Mouse (Mus musculus): ENCODE measurements around the gene Arpp21. TPM values are rescaled to one million over a fixed set of nuclear protein-coding genes. Genes with fewer than 3 reads are reported as not detected.

Gene Arpp21
- polyA plus RNA-seq, 1 experiment: 5.9 TPM

DNA sequence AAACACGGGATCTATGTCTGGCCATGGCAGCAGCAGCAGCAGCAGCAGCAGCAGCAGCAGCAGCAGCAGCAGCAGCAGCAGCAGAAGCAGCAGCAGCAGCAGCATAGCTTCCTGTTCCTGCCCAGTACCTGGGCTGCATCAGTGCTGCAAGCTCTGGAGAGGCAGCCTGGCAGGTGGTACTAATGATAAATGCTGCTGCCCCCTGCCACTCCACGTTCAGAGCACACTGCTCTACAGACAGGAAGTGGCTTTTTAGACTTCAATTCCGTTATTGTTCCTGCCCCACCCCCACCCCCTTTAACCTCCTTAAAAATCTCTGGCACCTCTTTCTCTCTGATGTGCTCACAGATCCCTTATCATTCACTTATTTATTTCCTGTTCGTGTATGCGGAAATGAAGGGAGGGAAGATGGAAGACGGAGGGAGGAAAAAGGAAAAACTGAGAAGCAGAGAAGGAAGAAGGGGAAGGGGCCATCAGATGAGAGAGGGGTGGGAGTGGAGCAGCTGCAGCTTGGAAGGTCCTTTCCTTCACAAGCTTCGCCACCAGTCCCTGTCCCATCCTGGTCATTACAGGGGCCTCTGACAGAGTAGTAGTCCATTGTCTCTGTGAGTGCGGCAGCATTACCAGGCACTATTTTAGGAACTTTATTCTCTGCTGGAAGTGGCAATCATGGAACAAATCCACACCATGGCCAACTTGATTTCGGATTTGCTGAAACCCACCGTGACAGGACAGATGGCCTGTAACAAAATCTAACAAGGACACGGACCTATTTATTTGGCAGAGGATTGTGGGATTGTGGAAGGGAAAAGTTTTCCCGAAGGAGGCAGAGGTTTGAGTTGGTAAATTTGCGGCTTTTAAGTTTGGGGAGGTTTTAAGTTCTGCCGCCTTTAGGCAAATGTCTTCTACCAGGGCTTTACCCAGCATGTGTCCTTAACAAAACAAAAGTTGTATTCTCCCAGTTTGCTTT is 49.1 kb downstream of the Arpp21 start:
- WGBS: 31% methylated on average over 14 of the region's 14 CpGs
- TF ChIP-seq POLR2A (IDR thresholded peaks at IDR 0.05; ENCODE audit: borderline replicate concordance, control insufficient read depth, low read depth, low read length) (no peak), CTCF (IDR thresholded peaks at IDR 0.05; ENCODE audit: control insufficient read depth, insufficient read depth, low read length) (no peak)
- Histone ChIP-seq H3K4me1 (ENCODE audit: control insufficient read depth, insufficient read depth, low read length) (peaks cover 2% of the 10 kb centered on the region; the same call in 1 of the 2 replicates), H3K27ac (ENCODE audit: control insufficient read depth, insufficient read depth, low read depth, low read length, poor library complexity) (no peak overlapping the region), H3K4me3 (replicated peaks; ENCODE audit: control insufficient read depth, low read depth, low read length) (no peak overlapping the region)

DNA sequence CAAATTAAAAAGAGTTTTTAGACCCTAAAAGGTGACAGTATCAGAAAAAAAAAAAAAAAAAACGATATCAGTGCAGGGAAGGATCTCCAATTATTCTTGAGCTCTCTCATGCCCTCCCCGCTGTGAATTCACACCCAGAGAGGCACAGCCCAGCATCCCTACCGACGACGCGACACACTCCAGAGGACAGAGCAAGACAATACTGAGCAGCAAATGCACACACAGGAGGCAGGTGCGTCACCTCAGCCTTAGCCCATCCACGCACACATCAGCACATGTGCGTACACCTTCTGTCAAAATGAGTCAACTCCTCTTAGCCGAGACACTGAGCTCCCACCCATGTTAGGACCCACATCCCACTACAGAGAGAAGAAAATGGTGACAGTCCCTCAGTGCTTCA is 50.0 kb downstream of the Arpp21 start:
- Histone ChIP-seq H3K27ac (ENCODE audit: control insufficient read depth, insufficient read depth, low read depth, low read length, poor library complexity) (no peak overlapping the region), H3K4me1 (ENCODE audit: control insufficient read depth, insufficient read depth, low read length) (peaks cover 2% of the 10 kb centered on the region; the same call in 1 of the 2 replicates), H3K4me3 (replicated peaks; ENCODE audit: control insufficient read depth, low read depth, low read length) (no peak overlapping the region)
- WGBS: 67% methylated on average over 10 of the region's 10 CpGs
- TF ChIP-seq POLR2A (IDR thresholded peaks at IDR 0.05; ENCODE audit: borderline replicate concordance, control insufficient read depth, low read depth, low read length) (no peak), CTCF (IDR thresholded peaks at IDR 0.05; ENCODE audit: control insufficient read depth, insufficient read depth, low read length) (no peak)

GRCm38 (mm10) chr9:112182738-112183137 is 53.0 kb downstream of the Arpp21 start:
- Histone ChIP-seq H3K4me1 (ENCODE audit: control insufficient read depth, insufficient read depth, low read length) (peaks cover 2% of the 10 kb centered on the region; the same call in 1 of the 2 replicates), H3K27ac (ENCODE audit: control insufficient read depth, insufficient read depth, low read depth, low read length, poor library complexity) (no peak overlapping the region), H3K4me3 (replicated peaks; ENCODE audit: control insufficient read depth, low read depth, low read length) (no peak overlapping the region)
- 37% methylated on average over 3 of the region's 3 CpGs for WGBS
- TF ChIP-seq POLR2A (IDR thresholded peaks at IDR 0.05; ENCODE audit: borderline replicate concordance, control insufficient read depth, low read depth, low read length) (no peak), CTCF (IDR thresholded peaks at IDR 0.05; ENCODE audit: control insufficient read depth, insufficient read depth, low read length) (no peak)

- Histone ChIP-seq H3K4me3 (replicated peaks; ENCODE audit: control insufficient read depth, low read depth, low read length) (no peak overlapping the region), H3K27ac (ENCODE audit: control insufficient read depth, insufficient read depth, low read depth, low read length, poor library complexity) (no peak overlapping the region), H3K4me1 (ENCODE audit: control insufficient read depth, insufficient read depth, low read length) (no peaks in the 10 kb centered on the region; the same call in 1 of the 2 replicates)
- WGBS: 21% methylated on average over 4 of the region's 4 CpGs
- TF ChIP-seq CTCF (IDR thresholded peaks at IDR 0.05; ENCODE audit: control insufficient read depth, insufficient read depth, low read length): no peak
- no peak for TF ChIP-seq POLR2A (IDR thresholded peaks at IDR 0.05; ENCODE audit: borderline replicate concordance, control insufficient read depth, low read depth, low read length)
These were observed 55.7 kb downstream of the Arpp21 start for GRCm38 (mm10) chr9:112180006-112180405.

GRCm38 (mm10) chr9:112178438-112178837 is 57.3 kb downstream of the Arpp21 start:
- Histone ChIP-seq H3K4me3 (replicated peaks; ENCODE audit: control insufficient read depth, low read depth, low read length) (no peak overlapping the region), H3K4me1 (ENCODE audit: control insufficient read depth, insufficient read depth, low read length) (no peaks in the 10 kb centered on the region; the same call in 1 of the 2 replicates), H3K27ac (ENCODE audit: control insufficient read depth, insufficient read depth, low read depth, low read length, poor library complexity) (no peak overlapping the region)

DNA sequence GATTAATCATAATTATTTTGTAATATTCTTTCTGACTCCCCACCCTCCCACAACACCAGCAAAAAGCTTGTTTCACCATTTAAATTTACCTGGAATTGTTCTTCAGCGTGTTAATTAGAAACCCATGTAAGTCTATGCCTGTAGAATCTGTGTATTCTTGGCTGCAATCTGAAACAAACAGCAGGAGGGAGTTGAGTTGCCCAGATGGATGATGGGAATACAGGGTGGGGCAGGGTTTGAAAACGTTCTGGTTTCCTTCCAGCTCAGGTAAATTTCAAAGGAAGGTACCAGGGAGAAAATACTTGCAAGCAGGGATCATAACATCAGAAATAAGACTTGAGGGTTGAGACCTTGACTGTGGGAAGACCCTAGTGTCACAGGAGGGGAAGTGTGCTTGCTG is 58.2 kb downstream of the Arpp21 start:
- H3K4me1 ChIP-seq (ENCODE audit: control insufficient read depth, insufficient read depth, low read length): no peaks in the 10 kb centered on the region; the same call in 1 of the 2 replicates
- no peak overlapping the region for H3K27ac ChIP-seq (ENCODE audit: control insufficient read depth, insufficient read depth, low read depth, low read length, poor library complexity)
- H3K4me3 ChIP-seq (replicated peaks; ENCODE audit: control insufficient read depth, low read depth, low read length): no peak overlapping the region
- TF ChIP-seq POLR2A (IDR thresholded peaks at IDR 0.05; ENCODE audit: borderline replicate concordance, control insufficient read depth, low read depth, low read length) (no peak), CTCF (IDR thresholded peaks at IDR 0.05; ENCODE audit: control insufficient read depth, insufficient read depth, low read length) (no peak)
- WGBS: 63% methylated on average over 2 of the region's 2 CpGs

More at GRCm38 (mm10) chr9:112178438-112178837, 57.3 kb downstream of the Arpp21 start:
- TF ChIP-seq CTCF (IDR thresholded peaks at IDR 0.05; ENCODE audit: control insufficient read depth, insufficient read depth, low read length): no peak
- no peak for TF ChIP-seq POLR2A (IDR thresholded peaks at IDR 0.05; ENCODE audit: borderline replicate concordance, control insufficient read depth, low read depth, low read length)
- WGBS: 31% methylated on average over 5 of the region's 5 CpGs

- WGBS: 58% methylated on average over 6 of the region's 6 CpGs
- H3K4me1 ChIP-seq (ENCODE audit: control insufficient read depth, insufficient read depth, low read length): no peaks in the 10 kb centered on the region; the same call in 1 of the 2 replicates
- no peak overlapping the region for H3K27ac ChIP-seq (ENCODE audit: control insufficient read depth, insufficient read depth, low read depth, low read length, poor library complexity)
- TF ChIP-seq POLR2A (IDR thresholded peaks at IDR 0.05; ENCODE audit: borderline replicate concordance, control insufficient read depth, low read depth, low read length) (no peak), CTCF (IDR thresholded peaks at IDR 0.05; ENCODE audit: control insufficient read depth, insufficient read depth, low read length) (no peak)
- no peak overlapping the region for H3K4me3 ChIP-seq (replicated peaks; ENCODE audit: control insufficient read depth, low read depth, low read length)
These were observed 59.4 kb downstream of the Arpp21 start for GRCm38 (mm10) chr9:112176317-112176716.
